Mouse (Mus musculus) c-Kit-positive CD71-positive TER-119-negative erythroid progenitor cells, embryonic 14.5 days (primary cell): ENCODE data around the gene Nfasc.

Experiments
- DNase-seq: peaks from one replicate; pipeline ENCODE4 v3.0.0-alpha.2; 2013; ENCODE audit warnings: low read depth

Gene Nfasc

DNA sequence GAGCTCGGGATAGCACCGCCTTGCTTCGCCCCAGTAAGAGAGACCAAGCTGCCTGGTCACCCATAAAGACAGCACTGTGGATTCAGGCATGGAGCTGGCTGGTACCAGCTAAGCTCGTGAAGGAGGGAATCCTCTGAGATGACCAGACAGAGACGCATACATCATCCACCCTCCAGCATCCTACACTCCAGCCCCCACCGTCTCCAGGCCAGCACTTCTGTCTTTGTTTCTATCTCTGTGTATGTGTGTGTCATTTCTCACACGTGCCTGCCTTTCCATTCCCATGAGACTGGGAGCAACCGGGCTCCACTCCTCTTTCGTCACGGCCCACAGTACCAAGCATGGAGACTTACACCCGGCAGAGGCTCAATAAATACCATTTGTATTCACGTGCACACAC, 9.3 kb downstream of the Nfasc start:
- no peak for DNase-seq

DNA sequence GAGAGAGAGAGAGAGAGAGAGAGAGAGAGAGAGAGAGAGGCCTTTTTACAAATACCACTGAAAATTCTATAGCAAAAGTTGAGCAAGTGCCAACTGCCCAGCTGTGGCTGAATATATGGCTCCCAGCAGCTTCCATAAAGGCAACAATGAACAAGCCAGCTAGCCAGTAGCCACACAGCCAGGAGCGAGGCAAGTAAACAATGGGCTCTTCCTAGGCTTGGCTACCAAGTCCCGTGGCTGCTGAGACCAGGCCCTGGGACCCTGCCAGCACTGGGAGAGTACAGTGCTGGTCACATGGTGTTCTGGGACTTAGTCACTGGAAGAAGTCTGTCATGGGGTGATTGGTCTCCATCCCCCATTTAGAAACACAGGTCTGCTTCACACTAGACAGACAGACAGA, 14.0 kb downstream of the Nfasc start:
- no peak for DNase-seq

DNA sequence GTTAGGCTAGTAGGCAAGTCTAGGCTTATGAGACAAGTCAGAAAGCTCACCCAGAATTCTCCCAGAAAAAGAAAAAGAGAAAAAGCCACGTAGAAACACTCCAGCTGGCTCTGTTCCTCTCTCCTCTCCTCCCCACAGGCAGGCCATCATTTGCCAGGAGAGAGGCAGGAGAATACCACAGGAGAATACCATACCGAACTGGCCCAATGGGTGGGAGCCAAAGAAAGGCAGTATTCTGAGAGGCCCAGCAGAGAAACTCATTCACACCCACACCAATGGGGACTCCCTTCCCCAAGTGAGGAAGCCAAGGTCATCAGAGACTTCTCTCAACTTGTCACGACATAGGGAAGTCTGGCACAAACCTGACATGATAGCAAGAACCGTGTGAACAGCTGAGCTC, 19.2 kb downstream of the Nfasc start:
- DNase-seq, result no peak

DNA sequence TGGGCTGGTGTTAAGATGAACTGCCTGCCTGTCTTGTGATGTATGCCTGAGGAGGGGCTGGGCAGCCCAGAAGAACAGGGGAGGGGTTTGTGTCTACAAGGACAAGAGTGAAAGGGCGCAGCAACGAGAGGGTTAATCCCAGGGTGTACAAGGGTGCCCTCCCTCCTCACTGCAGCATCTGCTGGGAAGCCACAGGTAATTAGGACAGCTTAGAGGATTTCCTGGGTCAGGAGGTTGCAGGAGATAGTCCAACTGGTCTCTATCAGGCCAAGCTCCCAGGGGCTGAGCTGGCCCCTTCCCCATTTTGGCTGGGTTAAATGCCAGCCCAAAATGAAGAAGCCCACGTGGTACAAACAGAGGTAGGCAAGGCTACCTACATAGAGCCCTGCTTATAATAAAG, 20.3 kb downstream of the Nfasc start:
- no peak for DNase-seq

DNA sequence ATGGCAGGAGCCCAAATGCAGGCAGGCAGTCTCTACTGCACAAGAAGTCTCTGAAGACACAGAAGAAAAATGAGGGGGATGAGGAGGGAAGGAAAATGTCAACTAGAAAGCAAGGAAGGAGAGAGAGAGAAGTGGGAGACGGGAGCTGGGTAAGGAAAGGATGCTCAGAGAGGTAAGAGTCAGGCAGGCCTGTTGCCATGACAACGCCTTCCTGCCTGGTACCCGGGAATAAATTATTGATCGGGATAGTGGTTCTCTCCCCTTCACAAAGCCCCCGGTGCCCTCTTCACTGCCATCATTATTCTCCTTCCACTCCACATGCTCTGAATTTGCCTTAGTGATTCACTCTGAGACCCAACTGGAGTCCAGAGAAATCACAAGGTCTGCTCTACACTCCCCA, 23.4 kb downstream of the Nfasc start:
- DNase-seq, result no peak

DNA sequence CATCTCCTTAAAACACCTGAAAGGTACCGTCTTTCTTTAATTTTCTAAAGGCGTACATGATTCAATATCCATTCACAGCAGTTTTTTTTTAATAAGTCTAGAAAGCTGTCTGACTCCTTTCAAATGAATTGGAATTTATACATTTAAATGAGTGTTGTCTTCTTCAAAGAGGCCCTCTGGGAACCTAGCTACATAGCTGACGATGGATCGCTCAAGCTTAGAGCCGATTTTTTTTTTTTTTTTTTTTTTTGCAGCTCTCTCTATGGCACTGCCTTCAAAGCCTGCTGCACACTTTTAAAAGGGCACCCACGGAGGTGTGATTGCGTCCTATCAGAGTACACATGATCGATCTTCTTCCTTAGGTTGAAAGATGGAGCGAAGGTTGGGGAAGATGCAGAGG, 26.6 kb downstream of the Nfasc start:
- no peak for DNase-seq

DNA sequence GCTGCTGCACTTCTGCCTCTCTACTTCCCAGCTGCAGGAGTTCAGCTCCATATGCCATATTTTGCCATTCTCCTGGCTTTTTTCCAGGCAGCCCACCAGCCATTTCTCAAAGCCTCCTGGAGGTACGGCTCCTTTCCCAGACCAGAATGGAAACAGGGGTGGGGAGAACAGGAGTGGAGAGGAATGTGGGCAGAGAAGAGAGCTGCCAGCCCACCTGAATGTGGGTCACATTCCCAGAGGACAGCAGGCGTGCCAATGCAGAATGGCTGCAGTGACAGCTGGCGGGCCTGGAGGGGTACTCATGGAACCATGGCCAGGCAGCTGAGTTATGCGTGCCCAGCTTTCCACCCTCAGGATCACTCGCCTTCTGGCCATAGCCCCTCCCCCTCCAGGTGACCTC, 32.2 kb downstream of the Nfasc start:
- no peak for DNase-seq

DNA sequence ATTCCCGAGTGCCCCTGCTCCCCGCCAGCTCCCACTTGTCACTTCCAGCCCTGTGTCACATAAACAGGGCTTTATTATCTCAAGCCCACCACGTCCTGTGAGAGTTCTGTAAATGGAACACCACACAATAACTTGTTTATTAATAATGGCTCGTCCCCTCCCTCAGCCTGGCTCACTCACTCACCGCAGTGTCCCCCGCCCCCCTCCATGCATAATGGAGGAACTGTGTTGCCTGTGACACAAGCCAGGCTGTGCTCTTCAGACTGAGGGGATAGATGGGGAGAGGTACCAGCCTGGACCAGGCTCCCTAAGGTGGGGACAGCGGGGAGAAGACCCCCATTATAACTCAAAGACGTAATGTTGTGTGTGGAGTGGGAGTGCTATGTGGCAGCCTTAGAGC, 34.3 kb downstream of the Nfasc start:
- DNase-seq, result no peak

DNA sequence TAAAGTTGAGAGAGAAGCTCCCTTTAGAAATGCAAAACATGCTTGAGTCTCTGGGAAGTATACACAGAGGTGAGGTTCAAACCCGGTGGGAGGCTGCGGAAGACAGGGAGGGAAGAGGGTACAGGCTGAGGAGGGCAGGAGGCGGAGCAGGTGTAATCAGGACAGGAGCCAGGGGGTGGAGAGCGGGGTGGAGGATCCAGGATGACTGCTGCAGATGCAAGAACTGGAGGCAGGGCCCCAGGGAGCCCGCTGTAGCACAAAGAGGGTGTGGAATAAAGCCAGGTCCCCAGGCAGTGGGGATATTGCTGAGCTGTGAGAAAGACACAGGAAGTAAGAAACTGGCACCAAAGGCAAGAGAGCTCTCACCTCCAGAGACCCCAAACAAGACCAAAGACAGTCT, 38.1 kb downstream of the Nfasc start:
- no peak for DNase-seq

DNA sequence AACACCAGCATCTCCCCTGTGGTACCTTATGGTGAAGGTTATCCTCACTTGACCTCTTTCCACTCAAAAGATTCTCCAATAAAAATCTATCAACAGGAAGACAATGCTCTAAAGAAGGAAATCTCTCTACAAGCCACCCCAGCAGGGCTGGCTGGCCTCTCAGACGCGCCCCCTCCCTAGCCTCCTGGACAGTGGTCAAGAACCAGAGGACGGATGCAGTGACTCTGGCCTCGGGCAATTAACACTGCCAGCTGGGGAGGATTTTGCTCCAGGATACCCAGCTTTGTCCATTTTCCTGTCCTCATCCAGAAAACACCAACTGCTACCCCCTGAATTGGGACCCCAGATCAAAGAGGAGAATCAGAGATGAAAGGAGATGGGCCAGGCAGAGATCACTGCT, 44.7 kb downstream of the Nfasc start:
- DNase-seq, result no peak

DNA sequence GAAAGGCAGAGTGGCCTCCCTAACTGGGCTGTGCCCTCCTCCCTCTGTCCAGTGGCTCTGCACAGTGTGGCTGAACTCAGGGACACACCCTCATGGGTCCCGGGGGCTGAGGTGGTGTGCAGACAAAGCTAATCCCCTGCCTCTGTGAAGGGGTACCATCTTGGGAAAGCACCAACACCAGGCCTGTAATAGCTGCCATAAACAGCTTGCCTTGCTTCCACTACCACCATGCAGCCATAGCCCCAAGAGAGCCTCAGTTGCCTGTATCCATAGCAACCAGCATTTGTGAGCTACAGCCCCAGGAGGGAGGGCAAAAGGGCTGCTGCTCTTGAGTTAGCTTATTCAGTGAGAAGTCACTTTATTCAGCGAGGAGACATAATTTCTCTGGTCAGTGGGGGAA, 45.4 kb downstream of the Nfasc start:
- DNase-seq, result no peak

DNA sequence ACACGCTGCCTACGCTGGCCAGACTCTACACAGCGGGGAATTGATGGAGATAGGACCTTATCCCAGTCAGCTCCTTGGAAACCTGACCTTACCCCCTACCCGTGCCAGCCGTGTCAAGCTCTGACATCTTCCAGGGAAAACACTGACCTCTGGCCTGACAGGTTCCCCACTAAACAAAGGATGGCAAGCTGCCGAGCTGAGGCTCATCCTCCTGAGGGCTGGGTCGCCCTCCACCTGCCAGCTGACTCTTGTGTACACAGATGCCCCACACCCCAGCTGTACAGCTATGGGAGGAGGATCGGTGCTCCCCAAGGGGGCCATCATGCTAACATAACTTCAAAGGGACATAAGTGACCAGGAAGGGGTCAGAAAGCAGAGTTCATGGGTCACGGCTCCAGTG, 47.6 kb downstream of the Nfasc start:
- DNase-seq, result no peak

DNA sequence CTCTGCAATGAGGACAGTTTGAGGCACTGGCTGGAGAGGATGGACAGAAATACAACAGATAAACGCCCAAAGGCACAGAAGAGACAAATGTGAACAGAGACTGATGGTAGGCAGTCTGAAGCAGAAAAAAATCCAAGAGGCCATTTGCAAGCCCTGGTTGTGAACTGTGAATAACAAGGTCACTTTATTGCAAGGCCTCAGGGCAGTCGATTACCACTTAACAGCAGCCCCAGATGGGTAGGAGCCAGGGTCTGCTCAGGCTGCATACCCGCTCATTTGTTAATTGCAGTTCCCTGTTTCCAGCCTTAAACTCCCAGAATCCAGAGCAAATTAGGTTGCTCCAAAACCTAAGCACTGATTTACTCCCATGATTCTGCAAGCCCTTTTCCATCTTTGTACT, 52.4 kb downstream of the Nfasc start:
- DNase-seq, result no peak

DNA sequence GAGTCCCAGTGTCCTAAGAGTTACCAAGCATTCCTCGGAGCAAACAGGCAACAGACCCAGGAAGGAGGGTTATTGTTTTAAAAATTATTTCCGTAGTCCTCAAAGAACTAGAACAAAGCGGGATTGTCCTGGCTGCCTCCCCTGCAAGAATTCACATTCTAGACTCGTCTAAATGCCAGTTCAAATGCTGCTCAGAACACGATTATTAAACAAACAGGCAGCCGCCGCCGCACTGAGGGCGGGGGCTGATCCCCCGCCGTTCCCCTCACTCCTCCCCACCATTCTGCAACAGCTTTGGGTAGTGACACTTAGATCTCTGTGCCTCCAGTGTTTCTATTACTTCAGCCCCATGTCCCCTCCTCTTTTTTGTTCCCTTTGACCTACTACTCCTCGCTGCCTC, 62.7 kb downstream of the Nfasc start:
- no peak for DNase-seq

DNA sequence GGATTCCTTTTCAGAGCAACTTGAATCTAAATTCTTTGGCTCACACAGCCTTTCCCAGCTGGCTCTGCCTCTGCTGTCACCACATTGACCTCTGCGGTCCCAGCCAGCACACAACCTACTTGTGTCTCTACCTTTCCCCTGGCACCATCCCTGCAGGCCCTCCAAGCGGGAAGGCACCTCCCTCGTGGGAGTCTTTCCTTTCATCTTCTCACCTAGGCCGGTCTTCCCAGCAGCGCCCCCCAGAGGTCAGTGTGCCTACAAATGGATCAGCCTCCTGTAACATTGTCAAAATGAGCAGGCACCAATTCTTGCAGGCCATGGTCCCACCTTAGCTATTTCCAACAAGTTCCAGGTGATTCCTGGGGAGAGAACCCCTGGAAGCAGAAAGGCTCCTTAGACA, 63.5 kb downstream of the Nfasc start:
- DNase-seq, result no peak

DNA sequence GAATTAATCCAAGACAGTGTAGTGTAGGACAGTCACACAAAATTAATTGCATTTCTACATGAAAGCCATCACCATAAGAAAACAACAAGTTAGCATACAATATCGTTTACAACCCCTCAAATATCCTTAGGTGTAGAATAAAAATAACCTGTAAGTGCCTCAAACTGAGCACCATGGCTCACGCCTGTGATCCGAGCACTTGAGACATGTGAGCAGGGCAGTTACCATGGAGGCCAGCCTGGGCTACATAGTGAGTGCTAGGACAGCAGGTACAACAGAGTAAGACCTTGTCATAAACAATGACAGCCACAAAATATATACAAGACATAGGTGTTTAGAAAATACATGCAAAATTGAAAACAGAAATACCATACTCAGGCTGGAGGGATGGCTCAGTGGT, 68.9 kb downstream of the Nfasc start:
- DNase-seq, result no peak

DNA sequence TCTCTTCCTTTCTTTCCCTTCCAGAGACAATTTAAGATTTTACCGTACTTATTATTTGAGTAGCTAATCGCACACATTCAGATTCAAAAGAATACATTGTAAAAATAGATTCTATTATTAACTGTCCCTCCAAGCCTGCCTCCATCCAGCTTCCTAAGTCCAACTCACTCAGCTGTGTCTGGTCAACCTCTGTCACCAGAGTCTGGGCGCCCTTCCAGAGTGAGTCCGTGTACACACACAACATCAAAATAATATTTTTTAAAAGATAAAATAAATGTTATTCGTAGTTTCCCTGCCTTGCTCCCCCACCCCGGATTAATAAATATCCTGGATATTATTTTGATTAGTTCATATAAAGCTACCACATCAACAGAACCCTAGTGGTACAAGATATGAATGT, 72.4 kb downstream of the Nfasc start:
- no peak for DNase-seq

DNA sequence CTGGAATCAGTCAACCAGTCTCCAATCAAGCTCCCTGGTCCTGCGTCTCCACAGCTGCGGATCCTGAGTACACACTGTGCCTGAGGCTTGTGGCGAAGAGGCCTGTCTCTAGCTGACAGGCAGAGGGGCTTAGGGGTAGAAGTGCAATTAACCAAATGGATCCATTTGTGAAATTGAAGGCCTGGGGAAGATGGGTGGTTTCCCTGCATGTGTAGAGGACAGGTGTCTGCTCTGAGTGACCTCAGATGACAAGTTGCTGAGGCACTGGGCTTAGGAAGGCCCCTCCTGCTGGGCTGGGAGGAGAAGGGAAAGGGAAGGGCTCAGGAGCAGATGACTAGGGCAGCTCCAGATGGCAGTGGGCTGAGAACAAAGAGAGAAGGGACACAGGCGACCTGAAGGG, 81.2 kb downstream of the Nfasc start:
- DNase-seq, result no peak

DNA sequence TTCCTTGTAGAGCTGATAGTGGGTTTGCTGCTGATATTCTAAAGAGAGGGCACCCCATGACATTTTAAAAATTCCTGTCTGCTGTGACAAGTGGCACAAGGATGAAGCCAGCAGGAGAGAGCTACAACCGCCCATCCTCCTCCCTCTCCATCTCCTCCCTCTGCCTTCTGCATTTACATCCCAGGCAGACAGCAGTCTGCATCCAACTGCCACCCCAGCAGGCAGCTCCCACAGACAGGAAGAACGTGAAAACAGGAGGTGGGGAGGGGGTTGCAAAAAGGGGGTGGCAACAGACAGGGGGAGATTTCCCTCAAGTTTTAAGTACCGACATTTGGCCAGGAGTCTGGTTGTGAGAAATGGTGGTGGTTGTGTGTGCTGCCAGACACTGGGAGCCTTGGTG, 82.0 kb downstream of the Nfasc start:
- DNase-seq, result no peak

DNA sequence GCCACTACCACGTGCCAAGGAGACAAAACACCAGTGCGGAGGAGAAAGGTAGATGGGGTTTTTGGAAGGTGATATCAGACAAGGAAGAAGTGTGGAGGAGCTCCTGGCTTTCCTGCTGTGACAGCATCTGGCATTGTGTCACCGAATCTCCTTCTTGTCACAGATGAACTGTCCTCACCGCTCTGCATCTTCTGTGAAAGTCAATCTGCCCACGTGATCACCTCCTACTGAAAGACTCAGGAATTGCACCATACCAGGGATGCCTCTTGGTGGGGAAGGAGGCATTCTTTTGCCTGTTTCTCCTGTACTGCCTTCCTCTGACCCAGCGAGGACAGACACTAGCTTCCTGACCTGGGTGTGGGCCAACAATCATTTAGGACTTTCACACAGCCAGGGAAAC, 86.0 kb downstream of the Nfasc start:
- no peak for DNase-seq

DNA sequence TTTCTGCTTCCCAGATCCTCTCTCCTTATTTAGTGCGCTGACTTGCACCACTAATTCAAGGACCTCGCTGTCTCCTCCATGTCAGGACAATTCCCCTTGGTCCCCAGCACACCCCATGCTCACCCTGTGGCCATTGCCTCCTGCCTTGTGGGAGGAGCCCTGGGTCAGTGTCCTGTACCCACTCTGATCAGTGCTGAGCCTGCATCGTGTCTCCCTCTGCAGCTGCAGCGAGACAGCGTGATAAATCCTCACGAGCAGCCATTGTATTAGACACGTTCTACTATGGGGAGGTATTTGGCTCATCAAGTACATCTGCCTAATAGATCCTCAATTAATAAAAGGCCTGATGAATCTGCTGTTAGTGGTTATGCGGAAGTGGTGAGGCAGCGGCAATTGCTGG, 86.8 kb downstream of the Nfasc start:
- no peak for DNase-seq

DNA sequence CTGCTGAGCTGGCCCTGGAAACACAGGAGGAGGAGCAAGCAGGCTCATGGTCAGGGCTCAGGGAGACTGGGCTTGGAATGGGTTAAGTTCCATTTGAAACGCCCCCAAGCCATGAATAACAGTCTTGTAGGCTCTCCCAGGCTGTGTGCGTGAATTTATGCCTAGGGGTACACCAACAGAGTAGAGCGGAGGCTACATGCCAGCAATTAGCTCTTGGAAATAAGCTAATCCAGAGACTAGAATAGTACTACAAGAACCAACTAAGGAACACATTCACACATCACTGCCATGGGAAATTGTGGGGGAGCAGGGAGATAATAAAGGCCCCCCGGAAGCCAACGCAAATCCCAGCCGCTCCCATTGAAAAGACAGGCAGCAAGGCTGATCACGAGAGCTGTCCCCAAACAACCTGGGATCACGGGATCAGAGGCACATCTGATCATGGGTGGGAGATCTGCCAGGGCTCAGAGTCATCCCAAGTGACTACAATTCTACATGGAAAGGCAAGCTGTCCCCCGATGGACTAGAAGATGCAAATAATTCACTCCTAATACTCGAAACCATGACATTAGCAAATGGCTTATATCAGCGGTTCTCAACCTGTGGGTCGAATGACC, 87.6 kb downstream of the Nfasc start:
- no peak for DNase-seq

DNA sequence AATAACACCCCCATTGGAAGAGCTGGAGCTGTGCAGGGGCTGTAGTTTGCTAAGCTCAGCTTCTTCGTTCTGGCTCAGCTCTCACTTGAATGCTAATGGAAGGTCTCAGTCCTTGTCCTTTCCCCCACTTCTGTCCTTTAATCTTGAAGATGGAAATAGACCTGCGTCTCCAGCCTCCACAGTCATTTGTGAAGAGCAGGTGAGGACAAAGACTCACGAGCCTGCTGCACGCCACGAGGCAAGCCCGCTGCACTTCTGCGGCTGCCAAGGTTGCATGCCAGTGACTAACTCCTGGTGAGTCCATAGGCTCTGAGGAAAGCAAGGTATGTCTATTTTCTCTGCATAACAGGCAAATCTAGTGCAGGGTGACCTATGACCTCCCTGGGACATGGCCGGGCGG, 88.4 kb downstream of the Nfasc start:
- no peak for DNase-seq

DNA sequence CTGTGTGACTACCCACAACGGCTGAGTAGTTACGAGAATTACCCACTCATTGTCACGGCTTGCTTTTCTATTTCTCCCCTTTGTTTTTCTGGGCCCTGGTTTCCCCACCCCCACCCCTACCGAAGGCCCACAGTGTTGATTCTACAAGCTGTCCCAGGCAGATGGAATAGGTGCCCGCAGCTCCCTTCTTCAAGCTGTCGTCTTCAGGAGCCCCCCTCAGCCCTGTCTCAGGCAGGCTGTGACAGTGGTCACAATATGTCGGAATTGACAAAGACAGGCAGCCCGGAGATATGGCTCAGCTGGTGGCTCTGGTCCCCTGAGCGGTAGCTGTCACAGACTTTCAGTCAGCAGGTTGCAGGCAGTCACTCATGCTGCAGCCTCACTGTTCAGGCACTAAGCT, 90.9 kb downstream of the Nfasc start:
- no peak for DNase-seq

DNA sequence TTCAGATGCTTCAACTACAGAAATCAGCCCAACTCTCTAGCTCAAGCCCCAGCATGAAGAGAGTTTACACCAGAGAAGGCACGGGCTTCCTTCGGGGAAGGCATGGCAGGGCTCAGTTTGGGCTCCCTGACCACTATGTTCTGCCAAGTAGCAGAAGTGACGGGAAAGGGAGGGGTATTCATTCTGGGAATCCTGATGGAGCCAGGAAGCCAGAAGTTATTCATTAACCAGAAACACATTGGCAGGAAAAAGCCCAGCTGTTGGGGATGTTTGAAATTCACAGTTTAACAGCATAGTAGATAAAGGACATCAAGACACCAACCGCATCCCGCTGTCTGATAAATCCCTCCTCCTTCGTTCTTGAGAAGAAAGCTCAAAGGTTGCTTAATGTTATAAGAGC, 93.6 kb downstream of the Nfasc start:
- DNase-seq, result no peak
